Mouse (Mus musculus) heart, adult 11 months (tissue): ENCODE data around the gene Colq.

Experiments used
- DNase-seq: peaks from one replicate; pipeline ENCODE4 v3.0.0; 2022

Colq gene

DNA sequence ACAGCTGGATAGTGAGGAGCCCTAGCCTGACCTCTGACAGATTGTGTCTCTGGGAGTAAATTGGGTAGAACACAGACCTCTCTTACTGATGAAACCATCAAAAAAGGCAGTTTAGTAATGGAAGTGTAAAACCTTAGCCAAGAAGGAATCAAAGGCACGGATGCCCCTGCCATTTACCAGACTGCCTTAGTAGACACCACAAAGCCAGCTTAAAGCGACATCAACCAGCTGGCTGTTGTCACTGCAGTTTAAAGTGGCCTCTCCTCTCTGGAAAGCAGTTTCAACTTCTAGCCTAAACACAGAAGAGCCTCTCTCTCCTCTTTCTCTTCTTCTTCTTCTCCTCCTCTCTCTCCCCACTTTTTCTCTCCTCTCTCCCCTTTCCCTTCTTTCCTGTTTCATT is 69.8 kb downstream of the Colq start:
- no peak for DNase-seq

DNA sequence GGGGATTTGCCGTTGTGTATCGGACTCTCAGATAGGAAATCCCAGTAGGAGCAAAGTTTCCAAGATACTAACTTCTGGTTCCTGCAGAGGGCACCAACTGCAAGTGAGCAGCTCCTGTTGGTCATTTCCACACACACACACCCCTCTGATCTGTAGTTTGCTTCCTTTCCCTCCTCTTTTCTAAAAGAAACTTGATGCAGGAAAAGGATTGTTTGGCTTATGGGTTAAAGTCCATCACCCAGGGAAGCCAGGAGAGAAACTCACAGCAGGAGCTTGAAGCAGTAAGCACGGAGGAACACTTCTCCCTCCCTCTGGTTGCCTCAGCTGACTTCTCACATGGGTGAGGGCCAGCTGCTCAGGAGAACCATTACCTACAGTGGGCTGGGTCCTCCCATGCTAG is 72.0 kb downstream of the Colq start:
- DNase-seq, result no peak

DNA sequence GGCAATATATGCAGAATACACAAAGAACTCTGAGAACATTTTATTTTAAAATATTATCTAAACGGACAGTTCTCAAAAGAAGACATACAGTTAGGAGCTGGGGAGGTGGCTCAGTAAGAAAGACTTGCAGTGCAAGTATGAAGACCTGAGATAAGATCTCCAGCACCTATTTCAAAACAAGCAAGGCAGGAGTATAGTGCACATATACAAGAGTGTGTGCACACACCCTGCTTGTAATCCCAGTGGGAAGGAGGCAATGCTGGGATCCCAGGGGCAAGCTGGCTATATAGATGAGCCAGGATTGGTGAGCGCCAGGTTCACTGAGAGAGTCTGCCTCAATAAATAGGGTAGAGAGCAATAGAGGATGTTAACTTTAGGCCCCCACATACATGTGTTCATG is 75.2 kb downstream of the Colq start:
- DNase-seq, result no peak

DNA sequence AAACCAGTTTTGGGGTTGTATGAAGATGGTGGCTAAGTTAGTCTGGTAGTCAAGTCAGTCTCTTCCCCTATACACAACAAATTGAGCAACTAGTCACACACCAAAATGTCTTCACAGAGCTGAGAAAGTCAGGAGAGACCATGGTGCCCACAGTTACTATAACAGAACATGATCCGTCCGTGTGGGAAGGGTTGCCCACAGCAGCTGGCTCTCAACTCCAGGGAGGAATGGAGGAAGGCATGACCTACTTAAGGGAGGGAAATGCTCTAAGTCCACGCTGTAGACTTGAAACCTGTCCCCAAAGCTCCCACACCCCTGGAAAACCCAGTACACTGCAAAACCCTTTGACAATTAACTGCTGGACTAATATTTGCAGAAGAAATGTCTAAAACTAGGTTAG is 80.8 kb downstream of the Colq start:
- no peak for DNase-seq

DNA sequence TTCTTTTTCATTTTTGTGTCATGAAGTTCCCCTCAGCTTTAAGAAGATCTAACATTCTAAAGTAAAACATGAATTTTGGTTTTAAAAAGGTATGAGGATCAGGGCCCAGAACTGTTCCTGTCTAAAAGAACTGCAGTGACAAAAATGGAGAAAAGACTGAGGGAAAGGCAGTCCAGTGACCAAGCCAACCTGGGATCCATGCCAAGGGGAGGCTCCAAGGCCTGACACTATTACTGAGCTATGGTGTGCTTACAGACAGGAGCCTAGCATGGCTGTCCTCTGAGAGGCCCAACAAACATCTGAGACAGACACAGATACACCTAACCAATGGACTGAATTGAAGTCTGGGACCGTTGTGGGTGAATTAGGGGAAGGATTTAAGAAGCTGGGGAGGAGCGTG is 81.2 kb downstream of the Colq start:
- no peak for DNase-seq

DNA sequence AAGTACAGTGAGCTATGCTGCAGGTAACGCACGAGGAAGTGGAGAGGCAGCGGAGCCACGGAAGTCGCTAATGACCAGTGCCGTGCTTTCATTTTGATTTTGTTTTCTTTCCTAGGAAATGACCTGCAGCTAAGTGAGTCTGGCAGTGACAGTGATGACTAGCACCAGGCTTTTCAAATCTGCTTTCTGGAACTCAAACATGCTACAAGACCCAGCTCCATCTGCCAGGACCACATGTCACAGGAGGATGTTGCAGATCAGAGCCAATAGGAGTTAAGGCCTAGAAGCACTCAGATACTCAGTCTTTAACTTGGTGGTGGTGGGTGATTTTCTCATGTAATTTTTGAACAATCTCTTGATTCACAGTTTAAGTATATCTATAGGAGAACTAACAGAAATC is 84.7 kb downstream of the Colq start:
- no peak for DNase-seq

DNA sequence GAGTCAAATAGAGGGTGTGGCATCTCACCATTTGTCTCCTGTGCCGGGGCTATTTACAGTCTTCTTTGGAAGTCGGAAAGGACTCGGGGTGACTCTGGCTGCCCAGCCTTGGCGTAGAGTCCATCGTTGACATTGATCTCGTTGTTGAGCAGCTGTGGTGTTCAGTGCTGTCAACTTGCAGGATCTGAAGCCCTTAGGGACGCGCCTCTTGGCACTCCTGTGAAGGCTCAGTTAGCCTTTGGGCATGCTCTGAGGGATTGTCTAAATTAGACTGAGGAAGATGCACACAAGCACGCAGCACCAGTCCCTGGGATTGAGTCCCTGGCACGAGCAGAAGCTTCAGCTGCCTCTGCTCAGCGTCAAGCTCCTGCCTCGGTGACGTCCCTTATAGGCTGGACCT is 87.7 kb downstream of the Colq start:
- peak; percentile 90 for DNase-seq

DNA sequence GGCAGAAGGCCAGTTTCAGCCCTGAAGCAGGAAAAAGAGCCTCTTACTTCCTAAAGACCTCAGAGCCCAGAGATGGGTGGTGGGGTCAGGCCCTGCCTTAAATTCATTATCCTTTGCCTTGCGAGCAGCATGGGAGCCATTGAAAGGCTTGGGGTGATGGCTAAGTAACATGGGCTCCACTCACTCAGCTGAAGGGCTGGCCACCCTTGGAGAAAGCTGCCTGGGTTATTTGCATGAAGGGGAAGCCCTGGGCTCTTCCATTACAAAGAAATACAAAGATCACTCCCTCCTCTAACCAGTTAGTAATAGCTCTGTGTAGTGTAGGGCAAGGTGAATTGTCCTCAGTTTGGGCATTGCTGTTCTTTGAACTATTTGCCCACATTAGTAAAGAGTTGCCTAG is 91.6 kb downstream of the Colq start:
- no peak for DNase-seq

DNA sequence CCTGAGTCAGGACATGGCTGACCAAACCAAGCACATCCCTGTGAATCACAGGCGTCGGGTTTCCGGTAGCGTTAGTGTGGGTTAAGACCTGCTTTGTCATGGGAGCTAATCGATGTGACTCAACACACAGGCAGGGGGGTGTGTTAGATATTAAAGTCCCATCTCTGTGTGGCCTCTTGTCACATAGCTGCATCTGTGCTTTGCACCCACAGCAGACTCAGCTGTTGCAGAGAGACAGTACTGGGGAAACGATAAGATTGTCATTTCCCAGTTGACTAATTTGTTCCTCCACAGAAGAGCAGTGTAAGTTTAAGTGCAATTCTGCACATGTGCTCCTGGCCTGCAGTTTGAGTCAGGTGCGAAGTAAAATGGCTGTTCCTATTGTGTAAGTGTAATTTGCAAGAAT is 94.9 kb downstream of the Colq start:
- DNase-seq, result no peak

DNA sequence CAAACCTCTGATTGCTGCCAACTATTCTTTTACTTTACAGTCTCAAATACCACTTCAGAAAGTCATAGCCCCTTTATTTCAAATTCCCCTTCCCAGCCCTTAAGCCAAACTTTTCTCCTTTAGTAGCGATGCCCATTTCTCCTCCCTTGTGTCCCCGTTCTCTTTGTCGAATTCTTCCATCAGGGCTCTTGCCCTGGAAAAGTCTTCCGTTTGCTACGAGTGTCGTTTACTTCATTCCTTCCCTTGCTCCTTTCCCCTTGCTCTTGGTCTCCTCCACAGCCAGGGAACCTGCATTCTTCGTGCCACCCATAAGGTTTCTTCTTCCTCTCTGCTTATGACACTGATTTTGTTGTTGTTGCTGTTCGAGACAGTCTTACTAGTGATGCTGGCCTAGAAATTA is 95.6 kb downstream of the Colq start:
- DNase-seq, result no peak

DNA sequence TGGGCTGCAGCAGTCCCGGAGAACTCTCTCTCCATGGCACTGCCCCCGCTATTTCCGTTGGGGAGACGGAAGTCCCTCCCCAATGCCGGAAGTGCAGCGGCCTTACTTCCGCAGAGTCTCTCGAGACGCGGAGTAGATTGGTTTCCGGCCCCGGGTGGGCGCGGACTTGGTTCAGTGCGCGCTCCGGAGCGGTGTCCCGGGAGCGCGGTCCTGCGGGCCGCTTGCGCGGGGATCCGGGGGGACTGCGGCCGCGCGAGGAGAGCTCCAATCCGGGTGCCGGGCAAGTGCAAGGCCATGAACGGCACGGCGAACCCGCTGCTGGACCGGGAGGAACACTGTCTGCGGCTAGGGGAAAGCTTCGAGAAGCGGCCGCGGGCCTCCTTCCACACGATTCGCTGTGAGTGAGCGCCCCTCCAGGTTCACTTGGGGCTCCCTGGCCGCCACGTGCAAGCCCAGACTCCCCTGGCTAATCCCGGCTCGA is 96.1 kb downstream of the Colq start, which contains the start of gene Mettl6:
Gene Mettl6 (minus strand): TSS at position 66 of the 481 bp plus-strand sequence.
- DNase-seq, result peak; percentile 99

DNA sequence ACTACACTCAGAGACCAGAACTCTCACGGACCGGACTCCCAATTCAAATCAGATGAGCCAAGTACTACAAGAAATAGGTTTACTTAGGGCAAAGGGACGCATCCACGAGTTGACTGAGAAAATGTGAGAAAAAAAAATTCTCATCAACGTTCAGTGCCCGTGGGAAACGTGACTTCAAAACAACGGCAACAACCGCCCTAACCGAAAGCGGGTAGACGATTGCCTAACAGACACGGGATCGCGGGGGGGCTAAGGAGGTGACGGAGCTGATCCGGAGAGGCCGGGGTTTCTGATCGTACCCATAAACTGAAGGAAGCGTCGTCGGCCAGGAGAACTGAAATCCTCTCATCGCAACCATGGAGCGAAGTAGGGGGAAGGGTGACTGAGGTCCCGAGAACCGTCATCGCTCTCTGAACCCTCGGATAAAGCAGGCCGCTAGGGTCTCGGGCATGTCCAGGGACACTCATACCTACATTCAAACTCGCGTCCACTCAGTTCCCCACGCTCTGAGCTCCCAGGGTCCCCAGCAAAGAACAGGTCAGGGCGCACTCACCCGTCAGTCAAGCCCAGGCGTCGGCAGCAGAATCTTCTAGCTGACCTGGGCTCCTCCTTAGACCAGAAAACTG is 96.7 kb downstream of the Colq start, which contains the start of gene Eaf1:
Gene Eaf1 (plus strand): TSS at position 51 of the 626 bp plus-strand sequence.
- no peak for DNase-seq

DNA sequence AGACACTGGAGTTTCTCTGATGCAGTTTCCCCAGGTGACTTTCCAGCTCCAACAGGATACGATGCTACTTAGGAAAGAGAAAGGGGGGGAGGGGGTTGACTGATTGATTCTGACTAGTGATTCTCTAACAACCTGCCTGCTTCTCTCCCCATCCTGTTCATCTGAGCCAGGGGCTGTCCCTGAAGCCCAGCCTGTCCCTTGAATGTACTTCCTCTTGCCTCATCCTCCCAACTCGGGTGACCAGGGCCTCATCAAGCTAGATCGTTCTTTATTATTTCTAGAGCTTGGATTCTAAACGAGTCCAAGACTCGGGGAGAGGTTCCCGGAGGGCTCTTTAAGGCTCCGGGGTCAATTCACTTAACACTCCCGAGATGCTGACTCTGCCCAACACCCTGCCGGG is 97.2 kb downstream of the Colq start:
- DNase-seq, result no peak

DNA sequence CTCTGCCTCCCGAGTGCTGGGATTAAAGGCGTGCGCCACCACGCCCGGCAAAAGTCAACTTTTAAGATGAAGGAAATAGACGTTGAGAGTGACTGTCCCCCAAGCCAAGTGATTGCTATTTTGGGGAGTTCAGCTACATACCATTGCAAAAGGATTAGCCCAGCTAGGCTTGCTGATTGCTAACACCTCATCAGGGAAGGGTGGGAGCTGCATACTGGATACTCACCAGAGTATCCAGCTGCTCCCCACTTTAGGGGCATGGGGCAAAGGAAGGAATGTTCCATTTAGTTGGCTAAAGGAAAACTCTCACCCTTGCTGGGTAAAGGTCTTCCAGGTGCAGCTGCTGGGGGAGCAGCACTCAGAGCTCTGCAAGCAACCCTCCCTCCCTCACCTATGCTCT is 103.1 kb downstream of the Colq start:
- no peak for DNase-seq

DNA sequence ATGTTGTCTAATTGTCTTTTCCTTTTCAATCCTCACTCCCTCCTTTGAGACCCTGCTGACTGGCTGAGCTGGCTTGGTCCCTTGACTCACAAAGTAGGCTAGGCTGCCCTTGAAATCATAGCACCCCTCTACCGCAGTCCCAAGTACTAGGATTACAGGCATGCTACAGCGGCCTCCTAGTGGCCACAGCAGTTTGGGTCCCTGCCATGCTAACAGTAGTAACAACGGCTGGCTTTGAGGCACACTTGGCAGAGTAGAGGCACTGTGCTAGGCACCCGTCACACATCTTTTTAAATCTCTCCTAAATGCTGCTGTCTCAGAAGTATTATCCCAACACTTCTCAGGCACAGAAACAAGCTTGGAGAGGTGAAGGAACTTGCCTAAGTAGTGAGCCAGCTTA is 104.7 kb downstream of the Colq start:
- DNase-seq, result no peak

DNA sequence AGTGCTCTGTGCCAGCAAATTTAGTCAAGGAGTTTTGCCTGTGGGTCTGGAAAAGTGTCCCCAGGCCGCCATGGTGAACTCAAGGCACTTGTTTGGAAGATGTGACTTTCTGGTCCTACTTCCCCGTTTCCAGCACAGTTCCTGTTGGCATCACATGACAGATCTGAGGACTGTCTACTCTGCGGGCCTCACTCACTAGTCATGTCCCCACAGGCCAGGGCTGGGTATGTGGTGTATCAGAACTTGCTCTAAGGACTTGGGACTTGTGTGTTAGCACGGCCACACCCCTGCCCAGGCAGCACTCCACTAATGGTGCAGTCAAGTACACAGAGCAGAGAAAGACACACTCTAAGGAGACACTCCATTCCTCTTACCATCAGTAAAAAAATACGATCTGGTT is 108.7 kb downstream of the Colq start:
- peak; percentile 91 for DNase-seq

DNA sequence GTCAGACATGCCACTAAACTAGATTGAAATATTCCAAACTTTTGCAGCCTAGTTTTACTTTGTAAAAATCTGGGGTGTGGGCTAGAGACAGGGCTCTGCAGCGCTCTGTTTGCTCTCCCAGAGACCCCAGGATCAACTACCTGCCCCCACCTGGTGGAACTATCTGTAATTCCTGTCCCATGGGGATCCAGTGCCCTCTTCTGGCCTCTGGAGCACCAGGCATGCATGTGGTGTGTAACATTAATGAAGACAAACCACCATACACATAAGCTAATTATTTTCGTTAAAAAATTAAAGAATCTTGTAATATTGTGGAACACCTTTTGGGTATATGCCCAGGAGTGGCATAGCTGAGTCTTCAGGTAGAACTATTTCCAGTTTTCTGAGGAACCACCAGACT is 117.8 kb downstream of the Colq start:
- no peak for DNase-seq
